Mouse (Mus musculus) heart, postnatal 10 days (tissue): ENCODE measurements at regions not wholly inside any gene's neighbourhood (a gene's known extent, or its start where the extent isn't known, plus 50 kb on each side); places are given as distances from the start of the nearest gene placed in this dataset.
A peak's percentile ranks its signal among the peaks of the same experiment; 100 is the strongest.

Experiments used
- DNase-seq, 2 experiments: peaks; one replicate each; pipeline ENCODE4 v3.0.0; 2021
- intact Hi-C: fragments of 180-260 bp; cut with DNase I; formaldehyde crosslinking; loops from one replicate; pipeline ENCODE4 v1.15.1; 2025

DNA sequence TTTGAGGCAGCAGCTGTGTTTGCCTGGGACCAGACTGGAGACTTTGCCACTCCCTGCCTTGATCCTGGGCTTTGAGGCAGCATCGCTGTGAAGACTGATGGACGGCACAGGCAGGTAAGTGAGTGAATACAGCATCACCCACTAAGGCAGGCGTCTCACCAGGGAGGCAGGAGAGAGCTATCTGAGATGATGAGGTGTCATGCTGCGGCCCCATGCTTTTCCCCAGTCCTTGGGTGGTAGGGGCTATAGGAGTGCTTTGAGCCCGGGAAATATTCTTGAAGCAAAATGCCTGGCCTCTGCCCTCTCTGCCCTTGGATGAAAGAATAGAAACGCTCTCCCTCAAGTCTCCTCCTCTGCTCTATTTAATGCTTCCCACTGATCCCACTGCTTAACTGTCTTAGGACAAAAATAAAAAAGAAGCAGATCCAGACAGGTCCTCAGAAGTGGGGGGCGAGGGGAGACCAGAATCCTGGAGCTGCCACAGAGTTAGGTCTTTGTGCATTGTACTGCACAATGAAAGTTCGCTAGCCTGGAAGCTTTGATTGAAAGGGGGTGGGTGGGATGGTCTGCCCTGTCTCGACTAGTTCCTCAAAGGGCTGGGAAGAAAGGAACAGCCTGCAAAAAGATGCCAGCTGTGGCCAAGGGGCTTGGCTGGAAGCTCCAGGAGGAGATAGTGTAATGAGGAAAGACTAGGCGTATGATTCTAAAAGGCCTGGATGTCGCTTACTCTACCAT, 117.4 kb upstream of the Cdh5 start:
- DNase-seq = no peak
- intact Hi-C loops = no loop called here

DNA sequence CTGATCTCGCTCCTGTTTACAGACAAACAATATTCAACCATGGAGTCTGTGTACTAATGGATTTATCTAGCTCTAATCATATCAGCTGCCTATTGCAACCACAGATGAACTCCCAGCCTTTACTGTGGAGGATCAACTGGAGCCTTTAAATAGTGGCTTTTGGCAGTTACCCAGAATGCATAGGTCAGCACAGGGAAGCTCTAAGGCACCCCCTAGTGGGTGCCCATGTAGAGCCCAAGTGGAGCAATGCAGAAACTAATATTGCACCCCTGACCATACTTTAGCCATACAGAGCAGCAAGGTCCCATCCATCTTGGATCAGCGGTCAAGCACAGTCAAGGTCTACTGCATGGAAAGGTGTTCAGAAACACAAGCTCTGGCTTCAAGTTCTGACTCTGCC, 115.8 kb upstream of the Cdh5 start:
- intact Hi-C loops = no loop called here
- DNase-seq = no peak

DNA sequence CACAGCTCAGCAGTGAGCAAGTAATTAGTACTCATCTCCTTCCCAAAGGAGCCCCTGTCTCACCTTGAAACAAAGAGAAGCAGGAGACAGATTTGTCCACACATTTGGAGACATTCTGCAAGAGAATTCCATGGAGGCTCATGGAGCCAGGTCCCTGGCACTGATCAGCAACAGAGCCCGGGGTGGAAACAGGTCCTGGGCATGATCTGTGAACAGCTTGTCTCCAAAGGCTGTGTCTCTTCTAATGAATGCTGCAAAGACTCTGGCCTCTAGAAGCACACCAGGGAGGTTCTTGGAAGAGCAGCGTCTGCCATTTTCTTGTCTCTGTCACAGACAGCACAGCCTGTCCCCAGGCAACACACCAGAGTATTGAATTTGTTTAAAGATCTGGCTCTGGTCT, 107.5 kb upstream of the Cdh5 start:
- DNase-seq = no peak
- intact Hi-C loops = no loop called here

DNA sequence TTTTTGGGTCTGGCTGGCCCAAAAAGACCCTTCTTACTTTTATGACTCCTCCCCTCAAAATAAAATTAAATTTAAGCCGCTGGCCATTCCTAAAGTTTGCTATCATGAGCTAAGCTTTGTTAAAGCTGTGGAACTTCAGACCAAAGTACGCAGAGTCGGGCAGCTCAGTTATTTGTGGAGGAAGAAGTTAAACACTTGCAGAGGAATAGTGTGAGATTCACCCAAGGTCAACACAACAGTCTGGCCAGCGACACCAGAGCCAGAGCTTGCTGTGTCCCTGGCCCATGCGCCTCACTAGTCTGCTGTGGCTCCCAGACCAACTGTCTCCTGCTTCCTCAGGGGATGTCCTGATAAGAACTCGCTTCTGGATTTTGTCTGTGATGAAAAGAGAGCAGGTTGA, 103.3 kb upstream of the Cdh5 start:
- peak; percentile 10 to 15 for DNase-seq
- intact Hi-C loops = no loop called here

DNA sequence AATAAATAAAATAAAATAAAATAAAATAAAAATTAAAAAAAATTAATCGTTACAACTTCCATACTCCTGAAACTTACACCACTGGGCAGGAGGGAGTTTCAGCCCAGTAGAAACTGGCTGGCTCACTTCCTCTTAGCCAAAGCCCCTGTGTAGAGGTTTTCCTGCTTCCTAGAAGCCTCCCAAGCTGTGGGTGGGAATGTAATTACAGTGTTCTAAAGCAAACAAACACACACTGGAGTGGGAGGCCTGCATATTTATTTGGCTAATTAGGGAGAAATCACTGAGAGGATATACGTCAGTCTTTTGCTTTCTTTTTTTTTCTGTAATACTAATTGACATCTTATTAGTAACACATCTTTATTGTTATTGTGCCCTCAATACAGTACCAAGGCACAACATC, 94.2 kb upstream of the Cdh5 start:
- intact Hi-C loops = no loop called here
- DNase-seq = no peak

DNA sequence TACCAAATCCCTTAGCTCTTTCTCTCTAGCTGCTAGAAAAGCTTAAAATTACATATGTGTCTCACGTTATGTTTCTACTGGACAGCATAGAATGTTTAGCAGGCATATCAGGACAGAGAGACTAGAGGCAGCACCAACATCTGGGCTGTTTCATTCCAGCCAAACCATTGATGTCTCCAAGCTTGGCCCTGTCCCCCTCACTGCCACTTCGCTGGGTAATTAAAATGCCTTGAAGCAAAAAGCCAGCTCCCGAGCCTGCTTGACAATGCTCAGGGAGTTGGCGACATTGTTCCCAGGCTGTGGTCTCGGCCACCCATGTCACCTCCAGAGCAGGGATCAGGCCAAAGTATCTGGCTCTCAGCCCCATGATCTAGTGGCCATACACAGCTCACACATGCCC, 92.7 kb upstream of the Cdh5 start:
- no peak for DNase-seq
- intact Hi-C loops = no loop called here

DNA sequence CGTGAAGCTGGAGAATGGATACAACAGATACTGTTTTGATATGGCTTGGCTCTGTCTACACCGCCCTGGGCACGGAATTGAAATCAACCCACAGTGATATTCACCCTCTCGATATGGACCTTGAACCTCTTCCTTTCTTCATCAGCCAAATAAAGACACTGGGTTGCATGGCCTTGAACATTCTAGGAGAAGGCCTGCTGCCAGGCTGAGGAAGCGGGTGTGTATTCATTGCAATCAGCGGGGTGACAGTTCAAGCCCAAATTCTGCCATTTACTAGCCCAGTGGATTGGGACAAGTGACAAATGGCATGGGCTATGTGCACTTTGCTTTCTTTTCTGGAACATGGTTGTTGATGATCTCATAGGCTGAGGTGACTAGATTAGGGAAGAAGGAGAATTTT, 92.1 kb upstream of the Cdh5 start:
- intact Hi-C loops = no loop called here
- no peak for DNase-seq

DNA sequence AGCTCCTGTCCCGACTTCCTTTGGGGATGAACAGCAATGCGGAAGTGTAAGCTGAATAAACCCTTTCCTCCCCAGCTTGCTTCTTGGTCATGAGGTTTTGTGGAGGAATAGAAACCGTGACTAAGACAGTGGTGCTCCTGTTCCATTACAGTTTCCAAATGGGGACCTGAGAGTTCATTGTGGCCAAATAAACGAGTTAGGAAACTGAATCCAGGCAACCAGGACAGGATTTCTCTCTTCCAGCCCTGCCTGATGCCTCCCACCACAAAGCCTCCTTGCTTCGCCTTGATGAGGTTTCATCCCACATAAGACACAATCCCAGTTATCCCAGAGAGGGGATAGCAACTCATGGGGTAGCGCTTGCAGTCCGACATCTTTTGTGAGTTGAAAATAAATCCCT, 79.2 kb upstream of the Cdh5 start:
- no peak for DNase-seq
- intact Hi-C loops = loop anchor here (10.0 kb wide), 2 partner anchors 277 to 337 kb away; no protein-coding TSS in a partner anchor

DNA sequence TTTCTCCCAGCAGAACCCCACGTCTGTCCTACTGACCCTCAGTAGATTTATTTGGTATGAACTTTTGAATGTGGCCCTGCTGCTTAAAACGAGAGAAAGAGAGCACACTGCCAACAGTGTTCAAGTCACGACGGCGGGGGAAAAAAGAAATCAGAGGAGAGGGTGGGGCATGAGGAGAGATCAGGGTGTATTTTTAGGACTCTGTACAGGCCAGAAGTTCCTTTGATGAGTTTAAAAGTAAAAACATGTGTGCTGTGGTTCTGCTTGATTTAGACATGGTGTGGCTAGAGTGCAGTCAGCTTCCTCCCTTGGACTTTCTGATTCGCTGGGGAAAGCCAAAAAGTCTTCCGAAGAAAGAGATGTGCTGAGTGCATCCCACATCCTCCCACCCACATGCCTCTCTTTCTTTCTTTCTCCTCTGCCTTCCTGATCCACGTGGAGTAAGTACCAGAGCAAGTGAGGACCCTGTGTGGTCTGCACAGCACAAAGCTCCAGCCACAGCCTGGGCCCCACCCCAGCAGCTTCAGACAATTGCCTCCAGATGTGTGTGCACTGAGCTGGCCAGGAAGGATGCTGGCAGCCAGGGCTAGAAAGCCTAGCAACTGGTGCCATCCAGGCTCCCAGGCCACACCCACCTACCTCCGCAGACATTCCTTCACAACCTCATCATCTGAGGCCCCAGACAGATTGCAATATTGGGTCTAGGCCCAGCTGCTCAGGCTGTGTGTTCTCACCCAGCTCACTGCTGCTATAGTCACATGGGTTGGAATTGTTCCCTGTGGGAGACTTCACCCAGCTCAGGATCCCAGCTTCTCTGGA, 78.5 kb upstream of the Cdh5 start:
- DNase-seq = peak; percentile 68 to 71
- intact Hi-C loops = loop anchor here (10.0 kb wide), 2 partner anchors 278 to 338 kb away; no protein-coding TSS in a partner anchor

DNA sequence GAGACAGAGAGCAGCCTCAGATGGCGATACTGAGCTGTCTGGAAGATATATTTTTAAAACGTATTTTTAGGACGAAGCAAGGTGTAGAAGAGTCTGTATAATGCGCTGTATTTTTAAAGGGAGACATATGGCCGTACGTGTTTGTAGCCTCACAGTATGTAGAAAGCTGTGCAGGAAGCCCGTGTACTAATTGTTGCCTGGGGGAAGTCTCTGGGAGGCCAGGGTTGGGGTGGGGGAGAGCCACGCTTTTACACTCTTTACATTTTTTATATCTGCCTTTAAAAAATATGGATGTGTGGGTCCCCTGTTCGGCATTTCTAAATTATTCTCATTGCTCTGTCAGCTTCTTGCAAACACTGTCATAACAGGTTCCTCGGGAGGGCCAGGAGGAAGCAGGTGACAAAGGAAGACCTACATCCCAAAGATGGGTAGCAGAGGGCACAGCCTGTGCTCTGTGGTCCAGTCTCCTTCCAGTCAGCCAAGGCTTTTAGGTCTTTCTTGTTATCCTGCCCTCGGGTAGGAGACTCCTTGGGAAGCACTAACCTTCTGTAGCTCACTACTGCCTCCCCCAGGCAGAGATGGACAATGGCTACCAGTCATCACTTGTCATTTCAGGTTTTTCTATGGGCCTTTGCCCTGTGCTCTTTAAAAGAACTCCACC, 74.1 kb upstream of the Cdh5 start:
- intact Hi-C loops = loop anchor here (10.0 kb wide), 2 partner anchors 282 to 342 kb away; no protein-coding TSS in a partner anchor
- peak; percentile 32 to 73 for DNase-seq

DNA sequence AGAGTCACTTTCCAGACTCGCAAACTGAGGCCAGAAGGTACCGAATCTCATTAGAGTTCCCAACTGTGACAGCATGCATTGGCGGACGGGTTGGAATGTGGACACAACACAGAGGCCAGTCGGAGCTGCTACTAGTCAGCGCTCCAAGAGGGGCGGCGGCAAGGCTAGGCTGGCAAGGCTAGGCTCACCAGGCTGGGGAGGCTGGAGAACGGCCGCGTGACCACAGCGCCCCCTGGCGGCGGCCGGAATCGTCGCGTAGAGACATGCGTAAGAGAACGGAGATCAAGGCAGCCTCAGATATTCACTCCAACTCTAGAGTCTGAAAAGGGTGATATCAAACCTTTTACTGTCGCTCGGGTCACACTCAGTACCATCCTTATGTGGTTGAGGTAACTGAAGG, 72.8 kb upstream of the Cdh5 start:
- peak; percentile 86 to 87 for DNase-seq
- intact Hi-C loops = loop anchor here (1.0 to 10.0 kb wide), 5 partner anchors 173 to 1242 kb away; no protein-coding TSS in a partner anchor

DNA sequence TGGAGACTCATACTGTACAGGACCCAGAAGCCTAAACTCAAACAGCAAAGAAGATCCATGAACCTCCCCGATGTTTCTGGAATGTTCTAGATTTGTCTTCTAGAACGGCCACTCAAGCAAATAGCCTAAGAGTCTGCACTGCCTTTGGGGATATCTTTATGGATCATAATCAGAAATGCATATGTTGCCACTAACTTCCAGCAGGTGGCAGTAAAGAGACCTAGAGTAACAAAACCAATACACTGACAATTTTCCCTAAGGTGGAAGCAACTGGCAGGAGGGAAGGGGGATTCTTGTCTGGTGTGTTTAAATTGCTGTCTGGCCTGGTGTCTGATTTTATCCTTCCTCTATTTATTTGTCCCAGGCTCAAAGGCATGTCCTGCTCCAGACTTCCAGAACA, 69.2 kb upstream of the Cdh5 start:
- intact Hi-C loops = loop anchor here (5.0 kb wide), 1 partner anchor 190 kb away; no protein-coding TSS in a partner anchor
- DNase-seq = peak in 1 of 2 experiments; percentile 26

DNA sequence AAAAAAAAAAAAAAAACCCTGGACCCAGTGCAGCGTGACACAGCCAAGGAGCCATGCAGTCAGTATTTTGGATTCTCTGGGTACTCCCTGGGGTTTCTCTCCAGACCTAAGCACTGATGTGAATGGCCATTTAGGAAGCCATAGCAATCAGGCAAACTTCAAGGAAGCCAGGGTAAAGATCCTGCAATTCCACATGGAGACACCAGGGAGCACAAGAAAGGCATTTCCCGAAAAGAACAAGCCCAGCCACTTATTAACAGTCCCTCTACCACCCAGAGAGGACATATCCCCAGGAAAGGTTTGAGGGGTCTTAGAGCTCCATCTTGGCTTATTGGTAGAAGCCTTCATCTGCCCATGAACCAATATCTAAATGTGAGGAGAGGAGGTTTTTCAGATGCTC, 68.3 kb upstream of the Cdh5 start:
- peak in 1 of 2 experiments; percentile 32 for DNase-seq
- intact Hi-C loops = loop anchor here (1.0 to 5.0 kb wide), 2 partner anchors 18 to 189 kb away; no protein-coding TSS in a partner anchor

DNA sequence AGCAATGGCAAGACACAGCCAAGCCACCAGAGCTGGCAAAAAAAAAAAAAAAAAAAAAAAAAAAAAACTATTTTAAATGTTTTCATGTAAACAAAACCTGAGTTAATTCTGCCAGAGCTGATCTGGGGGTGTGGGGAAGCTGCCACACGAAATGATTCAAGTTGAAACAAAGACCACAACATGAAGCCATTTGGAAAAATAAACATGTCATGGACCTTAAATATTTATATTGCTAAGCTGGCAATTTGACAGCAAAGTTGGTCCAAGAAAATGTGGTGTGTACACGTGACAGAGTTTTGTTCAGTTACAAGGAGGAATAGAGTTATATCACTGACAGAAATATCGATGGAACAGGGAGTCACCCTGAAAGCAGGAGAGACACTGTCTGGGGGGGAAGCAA, 67.1 kb upstream of the Cdh5 start:
- no peak for DNase-seq
- intact Hi-C loops = loop anchor here (5.0 kb wide), 1 partner anchor 188 kb away; no protein-coding TSS in a partner anchor

DNA sequence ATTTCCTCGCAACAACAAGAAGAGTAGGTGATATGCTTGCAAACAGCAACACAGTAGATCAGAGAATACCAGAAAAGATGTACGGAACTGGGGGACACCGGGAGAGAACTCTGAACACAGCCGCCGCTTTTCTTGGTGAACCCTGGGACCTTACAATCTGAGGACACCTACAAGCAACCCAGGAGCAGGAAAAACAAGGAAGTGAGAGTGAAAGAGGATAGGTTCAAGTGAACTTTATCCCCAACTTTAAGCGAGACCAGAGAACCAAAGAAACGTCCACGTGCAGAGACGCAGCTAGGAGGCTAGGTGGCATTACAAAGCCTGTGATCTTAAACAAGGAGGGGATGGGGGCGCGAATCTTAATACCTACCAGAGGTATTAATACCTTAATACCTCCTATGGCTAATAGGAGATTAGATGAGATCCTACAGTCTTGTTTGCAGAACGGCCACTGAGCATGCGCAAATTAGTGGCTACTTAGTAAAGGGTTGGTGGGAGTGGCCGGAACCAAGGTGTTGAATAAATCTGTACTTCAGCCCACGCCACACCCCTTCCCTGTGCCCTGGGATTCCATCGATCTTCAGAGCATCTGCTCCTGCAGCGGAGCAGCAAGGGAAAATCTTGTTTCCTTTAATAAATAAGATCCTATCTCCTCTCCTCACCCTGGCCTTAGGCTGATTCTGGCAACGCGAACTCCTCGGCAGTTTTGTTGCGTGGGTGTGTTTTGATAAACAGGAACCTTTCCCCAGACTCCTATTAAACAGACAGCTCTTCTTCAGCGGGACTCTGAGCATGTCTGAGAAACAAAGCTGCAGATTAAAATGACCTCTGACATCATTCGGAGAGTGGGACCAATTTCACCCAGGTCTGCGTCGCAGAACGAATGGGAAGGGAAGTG, 64.6 kb upstream of the Cdh5 start:
- DNase-seq = no peak
- intact Hi-C loops = no loop called here

DNA sequence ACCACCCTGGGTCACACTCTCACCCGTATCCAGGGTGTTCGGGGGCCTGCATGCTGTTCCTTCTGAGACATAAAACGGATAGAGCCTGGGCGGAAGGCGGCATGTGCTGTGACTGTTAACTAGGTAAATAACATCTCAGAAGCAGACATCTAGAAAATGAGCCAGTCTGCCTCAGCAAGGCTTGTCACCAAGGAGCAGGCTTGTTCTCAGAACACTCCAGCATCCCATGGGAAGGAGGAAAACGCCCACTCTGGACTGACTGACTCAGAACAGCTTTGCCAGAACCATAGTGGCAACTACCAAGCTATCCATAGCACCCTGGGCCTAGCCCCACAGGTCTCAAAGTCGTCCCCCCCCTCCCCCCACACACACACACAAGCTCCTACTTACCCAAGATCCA, 63.8 kb upstream of the Cdh5 start:
- no peak for DNase-seq
- intact Hi-C loops = no loop called here

DNA sequence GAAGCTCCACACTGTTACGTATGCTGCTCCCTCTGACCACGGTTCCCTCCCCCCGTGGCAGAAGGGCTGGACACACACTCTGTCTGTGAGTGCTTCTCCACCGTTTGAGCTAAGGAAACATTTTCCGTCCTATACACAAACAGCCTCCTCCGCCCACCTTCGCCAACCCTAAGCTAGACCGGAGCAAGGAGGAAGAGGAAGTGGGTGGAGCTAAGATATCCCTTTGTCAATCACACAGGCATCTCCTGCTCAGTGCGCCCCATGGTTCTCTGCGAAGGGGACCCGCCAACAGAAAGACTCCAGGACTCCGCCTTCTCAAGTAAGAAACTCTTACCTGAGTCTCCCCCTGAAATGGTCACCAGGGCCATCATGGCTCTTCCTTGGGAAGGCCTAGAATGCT, 61.9 kb upstream of the Cdh5 start:
- intact Hi-C loops = no loop called here
- no peak for DNase-seq

DNA sequence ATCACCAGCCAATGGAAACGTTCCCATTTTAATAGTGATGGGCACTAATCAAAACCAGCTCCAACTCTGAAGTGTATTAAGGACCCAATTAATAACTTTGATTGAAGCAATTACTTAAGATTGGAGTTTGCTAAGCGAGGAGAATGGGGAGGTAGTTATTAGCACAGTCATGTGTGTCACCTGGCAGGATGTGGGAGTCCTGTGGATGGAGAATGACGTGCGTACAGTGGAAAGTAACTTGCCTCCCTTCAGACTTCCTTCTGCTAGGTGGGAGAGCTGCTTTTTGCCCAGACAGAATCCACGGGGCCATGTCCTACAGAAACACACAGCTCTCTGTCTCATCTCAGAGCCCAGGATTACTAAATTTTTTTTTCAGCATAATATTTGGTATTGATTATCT, 59.9 kb upstream of the Cdh5 start:
- intact Hi-C loops = loop anchor here (5.0 kb wide), 1 partner anchor 1249 kb away; no protein-coding TSS in a partner anchor
- no peak for DNase-seq

DNA sequence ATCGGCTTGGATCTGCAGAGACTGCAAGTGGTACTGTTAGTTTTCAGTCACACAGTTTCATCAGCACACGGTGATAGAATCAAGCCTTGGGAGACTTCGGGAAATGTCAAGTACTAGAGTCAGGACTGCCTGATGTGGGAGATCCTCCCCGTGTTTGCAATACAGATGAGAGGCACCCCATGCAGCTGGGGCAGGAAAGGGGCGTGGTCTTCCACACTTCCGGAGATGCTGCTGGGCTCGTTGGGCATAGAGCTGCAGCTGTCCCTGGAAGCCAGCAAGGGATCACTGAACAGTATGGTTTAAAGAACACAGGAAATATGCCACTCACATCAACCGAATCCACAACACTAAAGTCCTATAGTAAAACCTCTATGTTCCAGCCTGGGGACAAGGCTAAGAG, 59.0 kb upstream of the Cdh5 start:
- intact Hi-C loops = loop anchor here (5.0 kb wide), 1 partner anchor 1250 kb away; no protein-coding TSS in a partner anchor
- peak in 1 of 2 experiments; percentile 16 for DNase-seq

DNA sequence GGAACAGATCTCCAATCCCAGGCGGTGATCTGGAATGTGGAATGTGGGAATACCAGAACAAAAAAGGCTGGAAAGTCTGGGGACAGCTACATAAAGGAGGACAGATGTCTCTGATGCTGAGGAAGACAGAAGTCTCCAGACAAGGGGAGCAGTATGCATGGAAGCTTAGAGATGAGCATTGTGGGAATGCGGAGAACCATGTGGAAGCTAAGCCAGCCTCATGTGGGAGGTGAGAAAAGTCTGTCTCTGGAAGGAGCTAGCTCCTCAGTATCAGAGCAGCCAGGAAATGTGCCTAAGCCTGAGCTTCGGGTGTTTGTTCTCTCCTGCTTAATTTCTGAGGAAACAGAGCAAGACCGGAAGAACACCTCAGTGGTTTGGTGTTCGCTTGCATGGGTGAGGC, 53.4 kb upstream of the Cdh5 start:
- no peak for DNase-seq
- intact Hi-C loops = no loop called here
